Mouse (Mus musculus): ENCODE results near the gene Atp1a2. TPM values are rescaled to one million over a fixed set of nuclear protein-coding genes. Genes with fewer than 3 reads are reported as not detected.

The Atp1a2 gene
- polyA plus RNA-seq, 1 experiment from 2014 or later = 1.6 TPM

GRCm38 (mm10) chr1:172311921-172312767 lies 14.3 kb upstream of the Atp1a2 start:
- no peaks in the 10 kb centered on the region for H3K9me3 ChIP-seq (ENCODE audit: control insufficient read depth, low read length)
- peak overlapping the region; percentile 78 for H3K4me2 ChIP-seq (ENCODE audit: low read length)
- H3K4me1 ChIP-seq (replicated peaks; ENCODE audit: control insufficient read depth, insufficient read depth, low read length) = peaks cover 16% of the 10 kb centered on the region
- H3K27me3 ChIP-seq (replicated peaks; ENCODE audit: control insufficient read depth, insufficient read depth, low read length) = no peaks in the 10 kb centered on the region
- H3K36me3 ChIP-seq (ENCODE audit: control insufficient read depth, insufficient read depth, low read length) = 0 out of 2 replicates have a peak, but pooled peaks cover 5% of the 10 kb centered on the region
- peak overlapping the region; percentile 93 for H3K27ac ChIP-seq (ENCODE audit: low read depth)
- peak; percentile 77 for ATAC-seq (replicated peaks; ENCODE audit: low FRiP score, low TSS enrichment, low read depth)
- DNase-seq (ENCODE audit: low spot score) = peak; percentile 96
- peak overlapping the region; percentile 53 for H3K9ac ChIP-seq (ENCODE audit: low read length)
- WGBS = under 1% methylated on average over 49 of the region's 55 CpGs
- H3K4me3 ChIP-seq (ENCODE audit: low read depth, low read length) = peak overlapping the region; percentile 59

- H3K36me3 ChIP-seq (ENCODE audit: control insufficient read depth, insufficient read depth, low read length) = 0 out of 2 replicates have a peak, but pooled peaks cover 3% of the 10 kb centered on the region
- peak; percentile 80 for DNase-seq (ENCODE audit: low spot score)
- WGBS = 3% methylated on average over 23 of the region's 23 CpGs
- peak overlapping the region; percentile 59 for H3K4me3 ChIP-seq (ENCODE audit: low read depth, low read length)
- peak; percentile 52 for ATAC-seq (replicated peaks; ENCODE audit: low FRiP score, low TSS enrichment, low read depth)
- H3K4me2 ChIP-seq (ENCODE audit: low read length) = peak overlapping the region; percentile 78
- peak overlapping the region; percentile 93 for H3K27ac ChIP-seq (ENCODE audit: low read depth)
- H3K9ac ChIP-seq (ENCODE audit: low read length) = peak overlapping the region; percentile 53
- H3K27me3 ChIP-seq (replicated peaks; ENCODE audit: control insufficient read depth, insufficient read depth, low read length) = no peaks in the 10 kb centered on the region
- no peaks in the 10 kb centered on the region for H3K9me3 ChIP-seq (ENCODE audit: control insufficient read depth, low read length)
- peaks cover 16% of the 10 kb centered on the region for H3K4me1 ChIP-seq (replicated peaks; ENCODE audit: control insufficient read depth, insufficient read depth, low read length)
Observed at GRCm38 (mm10) chr1:172311248-172311906, 13.5 kb upstream of the Atp1a2 start.

GRCm38 (mm10) chr1:172309699-172310398 lies 12.0 kb upstream of the Atp1a2 start:
- ATAC-seq (replicated peaks; ENCODE audit: low FRiP score, low TSS enrichment, low read depth) = peak; percentile 65
- peak; percentile 98 for DNase-seq (ENCODE audit: low spot score)
- Histone ChIP-seq H3K36me3 (ENCODE audit: control insufficient read depth, insufficient read depth, low read length) (no peaks in the 10 kb centered on the region), H3K9ac (ENCODE audit: low read length) (peak overlapping the region; percentile 28), H3K27me3 (replicated peaks; ENCODE audit: control insufficient read depth, insufficient read depth, low read length) (no peaks in the 10 kb centered on the region), H3K4me2 (ENCODE audit: low read length) (peak overlapping the region; percentile 51), H3K27ac (ENCODE audit: low read depth) (peak overlapping the region; percentile 57), H3K4me3 (ENCODE audit: low read depth, low read length) (0 out of 2 replicates have a peak overlapping the region, but pooled peaks have one; percentile 12), H3K4me1 (replicated peaks; ENCODE audit: control insufficient read depth, insufficient read depth, low read length) (peaks cover 16% of the 10 kb centered on the region), H3K9me3 (ENCODE audit: control insufficient read depth, low read length) (no peaks in the 10 kb centered on the region)
- 3% methylated on average over 14 of the region's 14 CpGs for WGBS

- H3K9me3 ChIP-seq (ENCODE audit: control insufficient read depth, low read length) = no peaks in the 10 kb centered on the region
- ATAC-seq (replicated peaks; ENCODE audit: low FRiP score, low TSS enrichment, low read depth) (no peak), DNase-seq (ENCODE audit: low spot score) (no peak)
- 80% methylated on average over 1 of the region's 1 CpGs for WGBS
- H3K27me3 ChIP-seq (replicated peaks; ENCODE audit: control insufficient read depth, insufficient read depth, low read length) = no peaks in the 10 kb centered on the region
- H3K4me1 ChIP-seq (replicated peaks; ENCODE audit: control insufficient read depth, insufficient read depth, low read length) = peaks cover 16% of the 10 kb centered on the region
- no peaks in the 10 kb centered on the region for H3K36me3 ChIP-seq (ENCODE audit: control insufficient read depth, insufficient read depth, low read length)
- H3K27ac ChIP-seq (ENCODE audit: low read depth) = 0 out of 2 replicates have a peak overlapping the region, but pooled peaks have one; percentile 51
- H3K9ac ChIP-seq (ENCODE audit: low read length) = no peak overlapping the region
- H3K4me3 ChIP-seq (ENCODE audit: low read depth, low read length) = no peak overlapping the region
- H3K4me2 ChIP-seq (ENCODE audit: low read length) = no peak overlapping the region
Observed at GRCm38 (mm10) chr1:172308409-172308808, 10.5 kb upstream of the Atp1a2 start.

- Histone ChIP-seq H3K9ac (ENCODE audit: low read length) (no peak overlapping the region), H3K4me3 (ENCODE audit: low read depth, low read length) (no peak overlapping the region), H3K4me2 (ENCODE audit: low read length) (no peak overlapping the region), H3K27ac (ENCODE audit: low read depth) (0 out of 2 replicates have a peak overlapping the region, but pooled peaks have one; percentile 51), H3K4me1 (replicated peaks; ENCODE audit: control insufficient read depth, insufficient read depth, low read length) (peaks cover 12% of the 10 kb centered on the region), H3K27me3 (replicated peaks; ENCODE audit: control insufficient read depth, insufficient read depth, low read length) (no peaks in the 10 kb centered on the region), H3K9me3 (ENCODE audit: control insufficient read depth, low read length) (no peaks in the 10 kb centered on the region), H3K36me3 (ENCODE audit: control insufficient read depth, insufficient read depth, low read length) (no peaks in the 10 kb centered on the region)
- WGBS = 67% methylated on average over 10 of the region's 10 CpGs
- ATAC-seq (replicated peaks; ENCODE audit: low FRiP score, low TSS enrichment, low read depth) (no peak), DNase-seq (ENCODE audit: low spot score) (no peak)
Observed at GRCm38 (mm10) chr1:172307936-172308335, 10.1 kb upstream of the Atp1a2 start.

GRCm38 (mm10) chr1:172306885-172307284 lies 9.0 kb upstream of the Atp1a2 start:
- Histone ChIP-seq H3K4me3 (ENCODE audit: low read depth, low read length) (no peak overlapping the region), H3K4me2 (ENCODE audit: low read length) (no peak overlapping the region), H3K27me3 (replicated peaks; ENCODE audit: control insufficient read depth, insufficient read depth, low read length) (no peaks in the 10 kb centered on the region), H3K4me1 (replicated peaks; ENCODE audit: control insufficient read depth, insufficient read depth, low read length) (peaks cover 9% of the 10 kb centered on the region), H3K9me3 (ENCODE audit: control insufficient read depth, low read length) (no peaks in the 10 kb centered on the region), H3K36me3 (ENCODE audit: control insufficient read depth, insufficient read depth, low read length) (no peaks in the 10 kb centered on the region), H3K27ac (ENCODE audit: low read depth) (no peak overlapping the region), H3K9ac (ENCODE audit: low read length) (no peak overlapping the region)
- 83% methylated on average over 6 of the region's 6 CpGs for WGBS
- ATAC-seq (replicated peaks; ENCODE audit: low FRiP score, low TSS enrichment, low read depth) (no peak), DNase-seq (ENCODE audit: low spot score) (no peak)

- peaks cover 7% of the 10 kb centered on the region for H3K4me1 ChIP-seq (replicated peaks; ENCODE audit: control insufficient read depth, insufficient read depth, low read length)
Observed at GRCm38 (mm10) chr1:172306196-172306595, 8.3 kb upstream of the Atp1a2 start.

GRCm38 (mm10) chr1:172305635-172306034 lies 7.8 kb upstream of the Atp1a2 start:
- no peaks in the 10 kb centered on the region for H3K9me3 ChIP-seq (ENCODE audit: control insufficient read depth, low read length)
- ATAC-seq (replicated peaks; ENCODE audit: low FRiP score, low TSS enrichment, low read depth) (no peak), DNase-seq (ENCODE audit: low spot score) (no peak)
- H3K4me3 ChIP-seq (ENCODE audit: low read depth, low read length) = no peak overlapping the region
- no peaks in the 10 kb centered on the region for H3K27me3 ChIP-seq (replicated peaks; ENCODE audit: control insufficient read depth, insufficient read depth, low read length)
- WGBS = 72% methylated on average over 3 of the region's 3 CpGs
- no peak overlapping the region for H3K27ac ChIP-seq (ENCODE audit: low read depth)
- H3K36me3 ChIP-seq (ENCODE audit: control insufficient read depth, insufficient read depth, low read length) = no peaks in the 10 kb centered on the region
- no peak overlapping the region for H3K4me2 ChIP-seq (ENCODE audit: low read length)
- peaks cover 1% of the 10 kb centered on the region for H3K4me1 ChIP-seq (replicated peaks; ENCODE audit: control insufficient read depth, insufficient read depth, low read length)
- no peak overlapping the region for H3K9ac ChIP-seq (ENCODE audit: low read length)

More at GRCm38 (mm10) chr1:172306196-172306595, 8.3 kb upstream of the Atp1a2 start:
- no peak overlapping the region for H3K4me2 ChIP-seq (ENCODE audit: low read length)
- H3K27me3 ChIP-seq (replicated peaks; ENCODE audit: control insufficient read depth, insufficient read depth, low read length) = no peaks in the 10 kb centered on the region
- no peaks in the 10 kb centered on the region for H3K36me3 ChIP-seq (ENCODE audit: control insufficient read depth, insufficient read depth, low read length)
- no peak overlapping the region for H3K27ac ChIP-seq (ENCODE audit: low read depth)
- H3K9me3 ChIP-seq (ENCODE audit: control insufficient read depth, low read length) = no peaks in the 10 kb centered on the region
- DNase-seq (ENCODE audit: low spot score) = no peak
- WGBS = 81% methylated on average over 4 of the region's 4 CpGs
- no peak overlapping the region for H3K9ac ChIP-seq (ENCODE audit: low read length)
- ATAC-seq (replicated peaks; ENCODE audit: low FRiP score, low TSS enrichment, low read depth) = no peak
- no peak overlapping the region for H3K4me3 ChIP-seq (ENCODE audit: low read depth, low read length)
